16 mouse cellular contexts compared by ENCODE assay signal in the genomic region with DNA sequence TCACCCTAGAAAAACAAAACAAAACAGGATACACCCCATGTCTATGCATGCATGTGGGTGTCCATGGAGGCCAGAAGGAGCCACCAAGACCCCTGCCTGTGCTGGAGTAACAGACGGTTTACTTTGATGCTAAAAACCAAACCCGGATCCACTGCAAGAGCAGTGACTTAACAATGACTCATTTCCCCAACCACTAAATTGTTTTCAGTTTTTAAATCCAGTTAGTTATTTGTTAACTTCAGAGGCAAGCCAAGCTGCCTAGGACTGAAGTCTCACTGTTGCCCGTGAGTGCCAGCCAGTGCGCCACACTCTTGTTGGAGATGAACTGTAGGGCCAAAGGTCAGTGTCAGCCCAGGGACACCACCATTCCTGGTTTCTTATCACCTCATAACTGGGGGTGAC. TPM values are rescaled to one million over a fixed set of nuclear protein-coding genes. Genes with fewer than 3 reads are reported as not detected.
DNase-seq lines count a peak whose midpoint lies in the region; ATAC-seq and TF ChIP-seq lines count a peak whose summit lies in the region.
"Had no signal": no experiment of that assay in that cellular context is flagged by ENCODE, and none has a peak within 500 bp of the region (broad histone marks: within the 10 kb centered on the region; RNA-seq: fewer than 3 reads in every experiment).

No protein-coding gene starts in this region.

- no peaks in the 10 kb centered on the region for H3K9me3 ChIP-seq in neural tube, embryonic 15.5 days (replicated peaks)
- H3K9me3 ChIP-seq: forebrain, embryonic 13.5 days; midbrain, embryonic 12.5 days; neural tube, embryonic 12.5 days had no signal

- peaks cover 6% of the 10 kb centered on the region for H3K4me1 ChIP-seq in thymus, adult 2 months (replicated peaks; ENCODE audit: control insufficient read depth, insufficient read depth, low read length)
- H3K4me1 ChIP-seq in neural tube, embryonic 15.5 days, result no peaks in the 10 kb centered on the region
- H3K4me1 ChIP-seq: forebrain, embryonic 13.5 days; midbrain, embryonic 12.5 days; neural tube, embryonic 12.5 days had no signal

- H3K27me3 ChIP-seq in thymus, adult 2 months (ENCODE audit: control insufficient read depth, insufficient read depth, low read length), result no peaks in the 10 kb centered on the region
- no peaks in the 10 kb centered on the region for H3K27me3 ChIP-seq in neural tube, embryonic 15.5 days (replicated peaks)
- H3K27me3 ChIP-seq: forebrain, embryonic 13.5 days; midbrain, embryonic 12.5 days; neural tube, embryonic 12.5 days had no signal

- TF ChIP-seq CTCF in thymus, adult 2 months (IDR thresholded peaks at IDR 0.05; ENCODE audit: borderline replicate concordance, control insufficient read depth, extremely low read depth, insufficient read depth, low read length, poor library complexity), result no peak

- TF ChIP-seq POLR2A in thymus, adult 2 months (IDR thresholded peaks at IDR 0.05; ENCODE audit: control insufficient read depth, extremely low read depth, insufficient read depth, low read length, poor library complexity), result no peak

- H3K27ac ChIP-seq in thymus, adult 2 months (ENCODE audit: control insufficient read depth, insufficient read depth, low read length), result peak overlapping the region; percentile 4
- no peak overlapping the region for H3K27ac ChIP-seq in neural tube, embryonic 15.5 days (replicated peaks)
- H3K27ac ChIP-seq: forebrain, embryonic 13.5 days; liver, embryonic 14.5 days; midbrain, embryonic 12.5 days; neural tube, embryonic 12.5 days had no signal

- no peak overlapping the region for H3K4me3 ChIP-seq in thymus, adult 2 months (ENCODE audit: control insufficient read depth, insufficient read depth, low read length)
- no peak overlapping the region for H3K4me3 ChIP-seq in neural tube, embryonic 15.5 days (replicated peaks)
- H3K4me3 ChIP-seq: forebrain, embryonic 13.5 days; midbrain, embryonic 12.5 days; neural tube, embryonic 12.5 days had no signal

- no peak for DNase-seq in thymus, adult 2 months
- no peak for DNase-seq in thymus, postnatal 10 days (ENCODE audit: low spot score in 2 of 2)
- peak; percentile 70 for DNase-seq in kidney, postnatal 14 days
- no peak for DNase-seq in testis, postnatal 14 days (ENCODE audit: low spot score)
- DNase-seq in retina, embryonic 14.5 days (ENCODE audit: low spot score), result no peak
- DNase-seq in layer of hippocampus, postnatal 10 days (ENCODE audit: low spot score in 2 of 2), result no peak
- DNase-seq: cerebellum, postnatal 14 days; gastrocnemius, postnatal 36 days; right cerebral cortex, adult 18-20 months; thymus, postnatal 4 days had no signal

- H3K4me2 ChIP-seq in neural tube, embryonic 15.5 days, result no peak overlapping the region
- H3K4me2 ChIP-seq: forebrain, embryonic 13.5 days; midbrain, embryonic 12.5 days; neural tube, embryonic 12.5 days had no signal

- WGBS in thymus, adult 2 months, result 57% methylated on average over 4 of the region's 4 CpGs
- 85% methylated on average over 4 of the region's 4 CpGs for WGBS in neural tube, embryonic 15.5 days

- ATAC-seq in inflammation-experienced regulatory T-cells, adult 6 months, result peak; percentile 74
- no peak for ATAC-seq in neural tube, embryonic 15.5 days (ENCODE audit: low FRiP score)
- ATAC-seq: forebrain, embryonic 13.5 days had no signal

- no peak overlapping the region for H3K9ac ChIP-seq in neural tube, embryonic 15.5 days (replicated peaks)
- H3K9ac ChIP-seq: forebrain, embryonic 13.5 days; liver, embryonic 14.5 days; midbrain, embryonic 12.5 days; neural tube, embryonic 12.5 days had no signal

- H3K36me3 ChIP-seq in thymus, adult 2 months (ENCODE audit: control insufficient read depth, insufficient read depth, low read length), result no peaks in the 10 kb centered on the region
- no peaks in the 10 kb centered on the region for H3K36me3 ChIP-seq in neural tube, embryonic 15.5 days
- H3K36me3 ChIP-seq: midbrain, embryonic 12.5 days; neural tube, embryonic 12.5 days had no signal

RNA-seq across cellular contexts. Expression of gene B4galnt1, which starts 14.6 kb away (rescaled TPM):
- polyA plus RNA-seq in thymus, adult 2 months (2012; rRNA removed), result 196 and 239 TPM in 2 replicates
- 100 to 1,000 TPM; 181 to 204 (median 188) TPM for polyA plus RNA-seq in inflammation-experienced regulatory T-cells, adult 6 months (2017; shearing (Covaris generic))
- 69.5 and 70.4 TPM in 2 replicates for polyA plus RNA-seq in neural tube, embryonic 15.5 days (2015; fragmentation: Nextera tagmentation; extraction: Ambion mirVana)
- total RNA-seq in layer of hippocampus, postnatal 10 days (2021), result 100 to 1,000 TPM; 107 to 116 TPM

RNA-seq across cellular contexts. Expression of gene Os9, which starts 29.5 kb away (rescaled TPM):
- polyA plus RNA-seq in thymus, adult 2 months (2012; rRNA removed), result 97.0 and 106 TPM in 2 replicates
- polyA plus RNA-seq in inflammation-experienced regulatory T-cells, adult 6 months (2017; shearing (Covaris generic)), result 10 to 100 TPM; 61.9 to 81.5 (median 75.8) TPM
- 127 and 130 TPM in 2 replicates for polyA plus RNA-seq in neural tube, embryonic 15.5 days (2015; fragmentation: Nextera tagmentation; extraction: Ambion mirVana)
- 10 to 100 TPM; 94.3 to 98.3 TPM for total RNA-seq in layer of hippocampus, postnatal 10 days (2021)

RNA-seq across cellular contexts. Expression of gene Slc26a10, which starts 30.0 kb away (rescaled TPM):
- 3.6 and 6.4 TPM in 2 replicates for polyA plus RNA-seq in thymus, adult 2 months (2012; rRNA removed)
- polyA plus RNA-seq in inflammation-experienced regulatory T-cells, adult 6 months (2017; shearing (Covaris generic)), result 1 to 10 TPM; 3.2 to 4.3 (median 3.2) TPM
- 1.0 TPM in 2 replicates for polyA plus RNA-seq in neural tube, embryonic 15.5 days (2015; fragmentation: Nextera tagmentation; extraction: Ambion mirVana)
- total RNA-seq in layer of hippocampus, postnatal 10 days (2021), result 1 to 10 TPM; 2.0 to 2.6 TPM

RNA-seq across cellular contexts. Expression of gene Arhgef25, which starts 39.4 kb away (rescaled TPM):
- polyA plus RNA-seq in thymus, adult 2 months (2012; rRNA removed), result 4.2 and 5.6 TPM in 2 replicates
- polyA plus RNA-seq in inflammation-experienced regulatory T-cells, adult 6 months (2017; shearing (Covaris generic)), result under 1 TPM in 1 of 3 experiments, not detected in 2; 0.20 TPM
- polyA plus RNA-seq in neural tube, embryonic 15.5 days (2015; fragmentation: Nextera tagmentation; extraction: Ambion mirVana), result 32.7 and 34.9 TPM in 2 replicates
- total RNA-seq in layer of hippocampus, postnatal 10 days (2021), result 100 to 1,000 TPM; 125 to 132 TPM

RNA-seq across cellular contexts. Expression of gene Dtx3, which starts 45.1 kb away (rescaled TPM):
- polyA plus RNA-seq in thymus, adult 2 months (2012; rRNA removed), result 222 and 263 TPM in 2 replicates
- polyA plus RNA-seq in inflammation-experienced regulatory T-cells, adult 6 months (2017; shearing (Covaris generic)), result 10 to 100 TPM; 35.2 to 56.0 (median 47.0) TPM
- 211 and 245 TPM in 2 replicates for polyA plus RNA-seq in neural tube, embryonic 15.5 days (2015; fragmentation: Nextera tagmentation; extraction: Ambion mirVana)
- 100 to 1,000 TPM; 187 to 203 TPM for total RNA-seq in layer of hippocampus, postnatal 10 days (2021)
